ENCODE assay signal across 11 mouse cellular contexts in genomic region chr11:116641168-116641567, GRCm38 (mm10). TPM values are rescaled to one million over a fixed set of nuclear protein-coding genes. Genes with fewer than 3 reads are reported as not detected.
A peak's percentile ranks its signal among the peaks of the same experiment; 100 is the strongest.
DNase-seq lines count a peak whose midpoint lies in the region; ATAC-seq and TF ChIP-seq lines count a peak whose summit lies in the region.
"Had no signal": no experiment of that assay in that cellular context is flagged by ENCODE, and none has a peak within 500 bp of the region (broad histone marks: within the 10 kb centered on the region; RNA-seq: fewer than 3 reads in every experiment).

No protein-coding gene starts in this region.

- no peak overlapping the region for H3K4me3 ChIP-seq in CH12.LX (replicated peaks in 1 of 3; ENCODE audit: low read depth in 2 of 3, low read length in 2 of 3, poor library complexity in 1 of 3)
- no peak overlapping the region for H3K4me3 ChIP-seq in liver, postnatal 0 days (ENCODE audit: low read depth, low read length)
- H3K4me3 ChIP-seq: embryonic facial prominence, embryonic 15.5 days had no signal

- peak; percentile 40 to 46 for DNase-seq in cerebellum, adult 18-20 months
- DNase-seq in cerebellum, adult 8-10 months, result no peak
- peak; percentile 50 for DNase-seq in kidney, adult 9 months
- DNase-seq in kidney, adult 8-10 months, result no peak
- peak; percentile 70 for DNase-seq in CH12.LX (ENCODE audit: extremely low read depth)
- peak; percentile 68 for DNase-seq in liver, postnatal 0 days
- DNase-seq in embryo, embryonic 9.5 days (ENCODE audit: extremely low spot score), result no peak
- no peak for DNase-seq in frontal cortex, postnatal 36 days (ENCODE audit: low spot score in 2 of 2)

- no peak for TF ChIP-seq EP300 in CH12.LX (IDR thresholded peaks at IDR 0.05; ENCODE audit: low read length)
- TF ChIP-seq EP300 in liver, postnatal 0 days (IDR thresholded peaks at IDR 0.05; ENCODE audit: low read depth), result no peak

- no peak overlapping the region for H3K27ac ChIP-seq in CH12.LX (ENCODE audit: insufficient read depth, low read depth)
- no peak overlapping the region for H3K27ac ChIP-seq in liver, postnatal 0 days (ENCODE audit: low read depth)
- H3K27ac ChIP-seq: embryonic facial prominence, embryonic 15.5 days had no signal

- dilution Hi-C loops in CH12.LX (cut with MboI; ENCODE audit: extremely low pct_ligation_motif_present, extremely low pct_unique_long_range_greater_than_20kb, low sequenced_read_pairs), result no loop called here

- WGBS in liver, postnatal 0 days (ENCODE audit: insufficient replicate concordance), result 57% methylated on average over 5 of the region's 5 CpGs

- no peak overlapping the region for H3K9ac ChIP-seq in CH12.LX (ENCODE audit: insufficient read depth, low read depth)
- H3K9ac ChIP-seq in liver, postnatal 0 days (replicated peaks), result no peak overlapping the region
- H3K9ac ChIP-seq: embryonic facial prominence, embryonic 15.5 days had no signal

- peaks cover 3 to 35% of the 10 kb centered on the region in 2 experiments; a peak in 3 of 4 replicates for H3K4me1 ChIP-seq in CH12.LX (ENCODE audit: control insufficient read depth in 1 of 2, insufficient read depth in 2 of 2)
- no peaks in the 10 kb centered on the region for H3K4me1 ChIP-seq in liver, postnatal 0 days (ENCODE audit: insufficient read depth)

- no peak for TF ChIP-seq POLR2A in CH12.LX (IDR thresholded peaks at IDR 0.05; ENCODE audit: low read depth, low read length)

- peak; percentile 61 for TF ChIP-seq RAD21 in CH12.LX (IDR thresholded peaks at IDR 0.05; ENCODE audit: low read depth, low read length)

- peaks cover 19% of the 10 kb centered on the region for H3K9me3 ChIP-seq in CH12.LX (replicated peaks; ENCODE audit: low read length)
- H3K9me3 ChIP-seq in liver, postnatal 0 days (ENCODE audit: low read length), result no peaks in the 10 kb centered on the region
- H3K9me3 ChIP-seq: embryonic facial prominence, embryonic 15.5 days had no signal

- no peaks in the 10 kb centered on the region for H3K36me3 ChIP-seq in CH12.LX (replicated peaks in 1 of 2; ENCODE audit: control insufficient read depth in 1 of 2, insufficient read depth in 1 of 2, low read length in 1 of 2)
- H3K36me3 ChIP-seq in liver, postnatal 0 days (replicated peaks; ENCODE audit: insufficient read depth, low read length), result no peaks in the 10 kb centered on the region
- H3K36me3 ChIP-seq: embryonic facial prominence, embryonic 15.5 days had no signal

- H3K4me2 ChIP-seq in CH12.LX (ENCODE audit: insufficient read depth, low read depth, poor library complexity, severe bottlenecking), result no peak overlapping the region
- no peak overlapping the region for H3K4me2 ChIP-seq in liver, postnatal 0 days (ENCODE audit: low read depth, low read length)
- H3K4me2 ChIP-seq: embryonic facial prominence, embryonic 15.5 days had no signal

- ATAC-seq in liver, postnatal 0 days, result no peak

- in situ Hi-C loops in CH12.LX (cut with MboI; ENCODE audit: low pct_ligation_motif_present, low pct_unique_long_range_greater_than_20kb, low sequenced_read_pairs), result loop anchor here (5.0 to 10.0 kb wide), 2 partner anchors 166 to 414 kb away; no protein-coding TSS in a partner anchor

- H3K27me3 ChIP-seq in CH12.LX (replicated peaks), result peaks cover 34% of the 10 kb centered on the region
- H3K27me3 ChIP-seq in liver, postnatal 0 days (ENCODE audit: insufficient read depth, low read length), result no peaks in the 10 kb centered on the region
- H3K27me3 ChIP-seq: embryonic facial prominence, embryonic 15.5 days had no signal

- no peaks in the 10 kb centered on the region for H3K79me2 ChIP-seq in CH12.LX (replicated peaks; ENCODE audit: control insufficient read depth, extremely low read depth, insufficient read depth, poor library complexity, severe bottlenecking)

- peak; percentile 60 to 79 for TF ChIP-seq CTCF in CH12.LX (conservative IDR thresholded peaks at IDR 0.05 in 1 of 2, IDR thresholded peaks at IDR 0.05 in 1 of 2; ENCODE audit: low read depth in 2 of 2, low read length in 2 of 2)
- peak; percentile 60 for TF ChIP-seq CTCF in liver, postnatal 0 days (IDR thresholded peaks at IDR 0.05; ENCODE audit: low read depth)

TF ChIP-seq in CH12.LX, 34 proteins besides CTCF, POLR2A, EP300 and RAD21:
- TF ChIP-seq SMC3 (IDR thresholded peaks at IDR 0.05; ENCODE audit: low read depth, low read length), result peak; percentile 39; the same call in 1 of the 2 replicates
- TF ChIP-seq BHLHE40 (IDR thresholded peaks at IDR 0.05; ENCODE audit: low read depth, low read length), result no peak

RNA-seq across cellular contexts. Expression of gene Prcd, which starts 12.2 kb away (rescaled TPM):
- total RNA-seq in CH12.LX (2012; rRNA removed) (not detected in 2 replicates), CH12.LX (2014; rRNA removed) (not detected in 2 replicates)
- not detected in 2 replicates for polyA plus RNA-seq in CH12.LX (2012; ENCODE audit: insufficient read length, low read depth)
- 0.32 TPM in 1 of 2 replicates, not detected in the other for polyA plus RNA-seq in liver, postnatal 0 days (2015; fragmentation: Nextera tagmentation; extraction: Ambion mirVana)

RNA-seq across cellular contexts. Expression of gene Cygb, which starts 12.9 kb away (rescaled TPM):
- total RNA-seq in CH12.LX (2012; rRNA removed) (not detected in 2 replicates), CH12.LX (2014; rRNA removed) (not detected in 2 replicates)
- polyA plus RNA-seq in CH12.LX (2012; ENCODE audit: insufficient read length, low read depth), result 0.11 TPM in 1 of 2 replicates, not detected in the other
- polyA plus RNA-seq in liver, postnatal 0 days (2015; fragmentation: Nextera tagmentation; extraction: Ambion mirVana), result 3.6 and 3.7 TPM in 2 replicates

RNA-seq across cellular contexts. Expression of gene Rhbdf2, which starts 14.3 kb away (rescaled TPM):
- total RNA-seq in CH12.LX (2012; rRNA removed) (8.5 and 12.1 TPM in 2 replicates), CH12.LX (2014; rRNA removed) (3.1 and 3.4 TPM in 2 replicates)
- polyA plus RNA-seq in CH12.LX (2012; ENCODE audit: insufficient read length, low read depth), result 11.8 and 14.7 TPM in 2 replicates
- 4.9 and 6.2 TPM in 2 replicates for polyA plus RNA-seq in liver, postnatal 0 days (2015; fragmentation: Nextera tagmentation; extraction: Ambion mirVana)

RNA-seq across cellular contexts. Expression of gene Aanat, which starts 54.9 kb away (rescaled TPM):
- total RNA-seq in CH12.LX (2012; rRNA removed) (not detected in 2 replicates), CH12.LX (2014; rRNA removed) (not detected in 2 replicates)
- not detected in 2 replicates for polyA plus RNA-seq in CH12.LX (2012; ENCODE audit: insufficient read length, low read depth)
- polyA plus RNA-seq in liver, postnatal 0 days (2015; fragmentation: Nextera tagmentation; extraction: Ambion mirVana), result not detected in 2 replicates
- total RNA-seq: heart, postnatal 36 days had no signal
- polyA plus RNA-seq: embryonic facial prominence, embryonic 15.5 days; lung, embryonic 16.5 days had no signal

RNA-seq across cellular contexts. Expression of gene Ube2o, which starts 59.9 kb away (rescaled TPM):
- 37.6 and 42.8 TPM in 2 replicates for total RNA-seq in CH12.LX (2012; rRNA removed)
- total RNA-seq in CH12.LX (2014; rRNA removed), result 12.6 and 12.7 TPM in 2 replicates
- polyA plus RNA-seq in CH12.LX (2012; ENCODE audit: insufficient read length, low read depth), result 50.5 and 61.7 TPM in 2 replicates
- polyA plus RNA-seq in liver, postnatal 0 days (2015; fragmentation: Nextera tagmentation; extraction: Ambion mirVana), result 15.2 and 16.3 TPM in 2 replicates

Comparison
In these comparisons a context has a peak if more than half of its experiments do, and no peak if none do; other contexts are left out.
1. DNase-seq: peak in cerebellum, adult 18-20 months (2 of 2), kidney, adult 9 months (single experiment), CH12.LX (single experiment) and liver, postnatal 0 days (single experiment); none in cerebellum, adult 8-10 months (single experiment), kidney, adult 8-10 months (0 of 2), embryo, embryonic 9.5 days (single experiment) and frontal cortex, postnatal 36 days (0 of 2).